Mouse (Mus musculus): ENCODE results near the gene Cep57l1. TPM values are rescaled to one million over a fixed set of nuclear protein-coding genes. Genes with fewer than 3 reads are reported as not detected.
A peak's percentile ranks its signal among the peaks of the same experiment; 100 is the strongest.
"Not testable (repeated sequence)": the region's sequence is repeated elsewhere in the genome, so short reads cannot be mapped to it uniquely, and the experiment has no call there.

Gene Cep57l1
- polyA plus RNA-seq, 1 experiment, result 1.9 TPM

- no peak for DNase-seq
- H3K27me3 ChIP-seq (replicated peaks; ENCODE audit: control insufficient read depth, insufficient read depth, low read length), result no peaks in the 10 kb centered on the region
- H3K36me3 ChIP-seq (ENCODE audit: control insufficient read depth, insufficient read depth, low read length), result no peaks in the 10 kb centered on the region
- H3K4me3 ChIP-seq (ENCODE audit: insufficient read depth, low read depth, low read length), result no peak overlapping the region
- TF ChIP-seq CTCF (conservative IDR thresholded peaks at IDR 0.05; ENCODE audit: insufficient read depth, insufficient read length, low read depth, low read length) (no peak), POLR2A (IDR thresholded peaks at IDR 0.05; ENCODE audit: low read depth, low read length) (no peak)
- no peak overlapping the region for H3K27ac ChIP-seq (ENCODE audit: insufficient read depth, low read depth, low read length)
- WGBS, result 82% methylated on average over 4 of the region's 4 CpGs
- H3K4me1 ChIP-seq (ENCODE audit: control insufficient read depth, insufficient read depth, low read length), result no peaks in the 10 kb centered on the region
Measured at GRCm38 (mm10) chr10:41823916-41824315, 14.2 kb upstream of the Cep57l1 start.

DNA sequence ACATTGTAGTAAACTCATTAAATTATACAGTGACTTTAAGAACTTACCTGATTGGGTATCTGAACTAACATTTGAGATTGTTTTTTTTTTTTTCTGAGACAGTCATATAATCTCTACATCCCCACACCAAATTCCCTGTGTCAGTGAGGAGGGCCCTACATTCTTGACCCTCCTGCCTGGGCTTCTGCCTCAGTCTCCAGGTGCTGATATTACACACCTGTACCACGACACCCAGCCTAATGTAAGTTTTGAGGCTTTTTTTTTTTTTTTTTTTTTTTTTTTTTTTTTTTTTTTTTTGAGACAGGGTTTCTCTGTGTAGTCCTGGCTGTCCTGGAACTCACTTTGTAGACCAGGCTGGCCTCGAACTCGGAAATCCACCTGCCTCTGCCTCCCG is 13.6 kb upstream of the Cep57l1 start:
- H3K27ac ChIP-seq (ENCODE audit: insufficient read depth, low read depth, low read length); DNase-seq; H3K27me3 ChIP-seq (replicated peaks; ENCODE audit: control insufficient read depth, insufficient read depth, low read length); H3K36me3 ChIP-seq (ENCODE audit: control insufficient read depth, insufficient read depth, low read length); H3K4me1 ChIP-seq (ENCODE audit: control insufficient read depth, insufficient read depth, low read length); H3K4me3 ChIP-seq (ENCODE audit: insufficient read depth, low read depth, low read length): not testable (repeated sequence)
- 88% methylated on average over 4 of the region's 4 CpGs for WGBS

DNA sequence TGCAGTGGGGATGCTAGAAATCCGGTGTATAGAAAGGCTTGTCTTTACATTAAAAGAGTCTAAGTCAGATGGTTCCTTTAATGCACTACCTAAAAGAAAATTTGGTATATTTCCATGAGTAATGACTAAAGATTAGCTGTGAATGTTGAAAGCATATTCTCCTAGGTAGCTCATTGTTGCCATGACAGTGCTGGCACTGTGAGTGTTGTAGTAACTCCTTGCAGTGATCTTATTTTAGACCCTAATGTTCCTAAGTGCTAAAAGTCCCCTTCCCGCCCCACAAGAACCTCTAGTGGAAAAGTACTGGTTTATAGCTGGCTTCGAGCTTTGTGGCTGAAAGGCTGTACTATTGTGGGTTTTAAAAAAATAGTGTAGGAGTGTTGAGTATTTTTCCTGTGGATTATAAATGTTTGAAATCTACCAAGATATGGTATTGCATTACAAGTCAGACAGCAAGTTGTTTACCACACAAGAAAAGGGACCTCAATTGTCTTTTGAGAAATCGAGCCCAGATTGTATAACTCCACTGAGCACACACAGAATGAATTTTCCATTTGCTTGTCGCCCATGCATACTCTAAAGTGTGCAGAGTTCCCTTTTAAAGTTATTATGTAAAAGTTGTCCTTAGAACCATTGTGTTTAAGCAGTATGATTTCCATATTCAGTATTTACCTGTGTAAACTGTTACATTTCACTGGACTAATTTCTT is 13.1 kb upstream of the Cep57l1 start:
- 50% methylated on average over 5 of the region's 5 CpGs for WGBS
- TF ChIP-seq POLR2A (IDR thresholded peaks at IDR 0.05; ENCODE audit: low read depth, low read length) (no peak), CTCF (conservative IDR thresholded peaks at IDR 0.05; ENCODE audit: insufficient read depth, insufficient read length, low read depth, low read length) (no peak)
- H3K27ac ChIP-seq (ENCODE audit: insufficient read depth, low read depth, low read length), result no peak overlapping the region

GRCm38 (mm10) chr10:41821171-41821570 is 11.5 kb upstream of the Cep57l1 start:
- WGBS, result 85% methylated on average over 6 of the region's 6 CpGs
- no peak for TF ChIP-seq POLR2A (IDR thresholded peaks at IDR 0.05; ENCODE audit: low read depth, low read length)
- no peak for TF ChIP-seq CTCF (conservative IDR thresholded peaks at IDR 0.05; ENCODE audit: insufficient read depth, insufficient read length, low read depth, low read length)
- no peak overlapping the region for H3K27ac ChIP-seq (ENCODE audit: insufficient read depth, low read depth, low read length)
- H3K4me3 ChIP-seq (ENCODE audit: insufficient read depth, low read depth, low read length), result no peak overlapping the region
- no peak for DNase-seq
- H3K4me1 ChIP-seq (ENCODE audit: control insufficient read depth, insufficient read depth, low read length), result 0 out of 2 replicates have a peak, but pooled peaks cover 2% of the 10 kb centered on the region
- no peaks in the 10 kb centered on the region for H3K27me3 ChIP-seq (replicated peaks; ENCODE audit: control insufficient read depth, insufficient read depth, low read length)
- H3K36me3 ChIP-seq (ENCODE audit: control insufficient read depth, insufficient read depth, low read length), result no peaks in the 10 kb centered on the region

More for the DNA sequence above, 13.1 kb upstream of the Cep57l1 start:
- DNase-seq, result peak; percentile 16
- H3K4me1 ChIP-seq (ENCODE audit: control insufficient read depth, insufficient read depth, low read length), result no peaks in the 10 kb centered on the region
- H3K36me3 ChIP-seq (ENCODE audit: control insufficient read depth, insufficient read depth, low read length), result no peaks in the 10 kb centered on the region
- H3K4me3 ChIP-seq (ENCODE audit: insufficient read depth, low read depth, low read length), result no peak overlapping the region
- H3K27me3 ChIP-seq (replicated peaks; ENCODE audit: control insufficient read depth, insufficient read depth, low read length), result no peaks in the 10 kb centered on the region

- Histone ChIP-seq H3K27me3 (replicated peaks; ENCODE audit: control insufficient read depth, insufficient read depth, low read length) (no peaks in the 10 kb centered on the region), H3K27ac (ENCODE audit: insufficient read depth, low read depth, low read length) (no peak overlapping the region), H3K36me3 (ENCODE audit: control insufficient read depth, insufficient read depth, low read length) (no peaks in the 10 kb centered on the region), H3K4me1 (ENCODE audit: control insufficient read depth, insufficient read depth, low read length) (0 out of 2 replicates have a peak, but pooled peaks cover 2% of the 10 kb centered on the region), H3K4me3 (ENCODE audit: insufficient read depth, low read depth, low read length) (no peak overlapping the region)
- no peak for TF ChIP-seq POLR2A (IDR thresholded peaks at IDR 0.05; ENCODE audit: low read depth, low read length)
- no peak for TF ChIP-seq CTCF (conservative IDR thresholded peaks at IDR 0.05; ENCODE audit: insufficient read depth, insufficient read length, low read depth, low read length)
- WGBS, result 96% methylated on average over 5 of the region's 5 CpGs
- no peak for DNase-seq
Measured at GRCm38 (mm10) chr10:41820401-41820800, 10.7 kb upstream of the Cep57l1 start.

GRCm38 (mm10) chr10:41819307-41819706 is 9.6 kb upstream of the Cep57l1 start:
- DNase-seq, result no peak
- 68% methylated on average over 3 of the region's 3 CpGs for WGBS
- Histone ChIP-seq H3K4me1 (ENCODE audit: control insufficient read depth, insufficient read depth, low read length) (0 out of 2 replicates have a peak, but pooled peaks cover 2% of the 10 kb centered on the region), H3K27me3 (replicated peaks; ENCODE audit: control insufficient read depth, insufficient read depth, low read length) (no peaks in the 10 kb centered on the region), H3K36me3 (ENCODE audit: control insufficient read depth, insufficient read depth, low read length) (no peaks in the 10 kb centered on the region), H3K27ac (ENCODE audit: insufficient read depth, low read depth, low read length) (no peak overlapping the region), H3K4me3 (ENCODE audit: insufficient read depth, low read depth, low read length) (no peak overlapping the region)
- TF ChIP-seq CTCF (conservative IDR thresholded peaks at IDR 0.05; ENCODE audit: insufficient read depth, insufficient read length, low read depth, low read length) (no peak), POLR2A (IDR thresholded peaks at IDR 0.05; ENCODE audit: low read depth, low read length) (no peak)

- H3K27me3 ChIP-seq (replicated peaks; ENCODE audit: control insufficient read depth, insufficient read depth, low read length); H3K4me3 ChIP-seq (ENCODE audit: insufficient read depth, low read depth, low read length); DNase-seq; H3K4me1 ChIP-seq (ENCODE audit: control insufficient read depth, insufficient read depth, low read length); H3K36me3 ChIP-seq (ENCODE audit: control insufficient read depth, insufficient read depth, low read length); H3K27ac ChIP-seq (ENCODE audit: insufficient read depth, low read depth, low read length): not testable (repeated sequence)
- 92% methylated on average over 6 of the region's 6 CpGs for WGBS
Measured at GRCm38 (mm10) chr10:41818733-41819070, 9.0 kb upstream of the Cep57l1 start.

Data from kidney, adult 2 months (tissue).